Mouse (Mus musculus) olfactory bulb, adult 2 months (tissue): Measurements from ENCODE around the gene Spata25.

ENCODE experiments used
- CTCF ChIP-seq: fragments of 200-500 bp; IDR thresholded peaks from 2 replicates; pipeline ENCODE4 v1.5.1; 2012; ENCODE audit warnings: low read depth, mild to moderate bottlenecking, low read length, moderate library complexity; ENCODE audit not compliant: insufficient read depth
- POLR2A ChIP-seq: fragments of 200-500 bp; IDR thresholded peaks from 2 replicates; pipeline ENCODE4 v1.6.1; 2012; ENCODE audit warnings: mild to moderate bottlenecking, low read depth, low read length, moderate library complexity; ENCODE audit not compliant: insufficient read depth

- TF ChIP-seq POLR2A (no peak), CTCF (no peak)
These were observed 36.5 kb downstream of the Spata25 start for GRCm38 (mm10) chr2:164791841-164792261.
